Mouse (Mus musculus) midbrain, embryonic 14.5 days (tissue): ENCODE results near the gene Manea. TPM values are rescaled to one million over a fixed set of nuclear protein-coding genes. Genes with fewer than 3 reads are reported as not detected.
"Not testable (repeated sequence)": the region's sequence is repeated elsewhere in the genome, so short reads cannot be mapped to it uniquely, and the experiment has no call there.

Experiments used
- ATAC-seq: fragments of 200-750 bp; cut with Nextera tagmentation; 2 replicates; pipeline ENCODE4 v1.8.0; 2017; ENCODE audit warnings: moderate number of reproducible peaks, moderate library complexity; ENCODE audit not compliant: low FRiP score, low TSS enrichment
- DNase-seq: peaks from one replicate; pipeline ENCODE4 v3.0.0-alpha.2; 2015
- H3K27ac ChIP-seq: fragments of 300-500 bp; sonication (generic); replicated peaks from 2 replicates; pipeline ENCODE4 v1.5.1; 2014; ENCODE audit warnings: mild to moderate bottlenecking, low read depth, low read length, moderate library complexity
- H3K27me3 ChIP-seq: fragments of 300-500 bp; sonication (generic); 2 replicates; pipeline ENCODE4 v1.6.1; 2014; ENCODE audit warnings: low read length, control low read depth, mixed read lengths; ENCODE audit not compliant: control insufficient read depth, insufficient read depth
- H3K36me3 ChIP-seq: fragments of 300-500 bp; sonication (generic); 2 replicates; pipeline ENCODE4 v1.6.1; 2014; ENCODE audit warnings: low read length, control low read depth; ENCODE audit not compliant: control insufficient read depth, insufficient read depth
- H3K4me1 ChIP-seq: fragments of 300-500 bp; sonication (generic); 2 replicates; pipeline ENCODE4 v1.6.1; 2014; ENCODE audit warnings: mild to moderate bottlenecking, antibody characterized with exemption, low read length, control low read depth; ENCODE audit not compliant: control insufficient read depth, insufficient read depth
- H3K4me2 ChIP-seq: fragments of 300-500 bp; sonication (generic); 2 replicates; pipeline ENCODE4 v1.6.1; 2014; ENCODE audit warnings: mild to moderate bottlenecking, low read length, moderate library complexity
- H3K4me3 ChIP-seq: fragments of 300-500 bp; sonication (generic); replicated peaks from 2 replicates; pipeline ENCODE4 v1.5.1; 2014; ENCODE audit warnings: low read depth, low read length
- H3K9ac ChIP-seq: fragments of 300-500 bp; sonication (generic); replicated peaks from 2 replicates; pipeline ENCODE4 v1.6.1; 2014; ENCODE audit warnings: mild to moderate bottlenecking, low read length, moderate library complexity
- H3K9me3 ChIP-seq: fragments of 300-500 bp; sonication (generic); 2 replicates; pipeline ENCODE4 v1.6.1; 2016; ENCODE audit warnings: low read length, control low read depth, mixed read lengths; ENCODE audit not compliant: control insufficient read depth
- WGBS: fragments of 180-500 bp; shearing (Covaris S2); extraction: QIAGEN DNeasy Blood & Tissue Kit; methylation state at CpG from one replicate; pipeline ENCODE4 v1.1.7; 2014; 5-methylcytosine and 5-hydroxymethylcytosine counted together
- polyA plus RNA-seq: library from polyadenylated mRNA; unstranded; fragments of >200 nt; fragmentation: Nextera tagmentation; extraction: Ambion mirVana; gene quantifications from 2 replicates; pipeline ENCODE4 v1.2.1, GENCODE M21; 2014

Gene Manea
- polyA plus RNA-seq, 1 experiment from 2014 or later: 19.9 TPM

- Histone ChIP-seq H3K9me3 (no peaks in the 10 kb centered on the region), H3K27ac (no peak overlapping the region), H3K27me3 (no peaks in the 10 kb centered on the region), H3K4me2 (no peak overlapping the region), H3K9ac (no peak overlapping the region), H3K36me3 (0 out of 2 replicates have a peak, but pooled peaks cover 4% of the 10 kb centered on the region), H3K4me1 (no peaks in the 10 kb centered on the region), H3K4me3 (no peak overlapping the region)
- no peak for DNase-seq
- 96% methylated on average over 5 of the region's 5 CpGs for WGBS
- no peak for ATAC-seq
Observed at GRCm38 (mm10) chr4:26336563-26336962, 10.1 kb downstream of the Manea start.

GRCm38 (mm10) chr4:26304731-26305130 lies 42.0 kb downstream of the Manea start:
- not testable (repeated sequence) for H3K9ac ChIP-seq, ATAC-seq, DNase-seq, H3K9me3 ChIP-seq, H3K27me3 ChIP-seq, H3K36me3 ChIP-seq, H3K4me2 ChIP-seq, H3K4me3 ChIP-seq, H3K27ac ChIP-seq, H3K4me1 ChIP-seq
- 95% methylated on average over 1 of the region's 1 CpGs for WGBS

- whole genome bisulfite sequencing: 64% methylated on average over 1 of the region's 1 CpGs
- Histone ChIP-seq H3K4me2 (no peak overlapping the region), H3K27me3 (no peaks in the 10 kb centered on the region), H3K9ac (no peak overlapping the region), H3K4me3 (no peak overlapping the region), H3K4me1 (no peaks in the 10 kb centered on the region), H3K27ac (no peak overlapping the region), H3K36me3 (no peaks in the 10 kb centered on the region), H3K9me3 (no peaks in the 10 kb centered on the region)
- no peak for DNase-seq
- no peak for ATAC-seq
Observed at GRCm38 (mm10) chr4:26277112-26277716, 69.5 kb downstream of the Manea start.

GRCm38 (mm10) chr4:26276264-26276663 lies 70.4 kb downstream of the Manea start:
- ATAC-seq (no peak), DNase-seq (peak; percentile 60)

GRCm38 (mm10) chr4:26275769-26276168 lies 70.9 kb downstream of the Manea start:
- Histone ChIP-seq H3K36me3 (no peaks in the 10 kb centered on the region), H3K27ac (0 out of 2 replicates have a peak overlapping the region, but pooled peaks have one; percentile 2), H3K4me2 (no peak overlapping the region), H3K4me1 (no peaks in the 10 kb centered on the region), H3K27me3 (no peaks in the 10 kb centered on the region), H3K9me3 (no peaks in the 10 kb centered on the region), H3K9ac (no peak overlapping the region), H3K4me3 (no peak overlapping the region)
- DNase-seq (peak; percentile 4), ATAC-seq (0 out of 2 replicates have a peak, but pooled peaks have one; percentile 20)
- 66% methylated on average over 2 of the region's 2 CpGs for WGBS

More at GRCm38 (mm10) chr4:26276264-26276663, 70.4 kb downstream of the Manea start:
- Histone ChIP-seq H3K9ac (no peak overlapping the region), H3K4me1 (no peaks in the 10 kb centered on the region), H3K4me2 (no peak overlapping the region), H3K27me3 (no peaks in the 10 kb centered on the region), H3K9me3 (no peaks in the 10 kb centered on the region), H3K27ac (no peak overlapping the region), H3K36me3 (no peaks in the 10 kb centered on the region), H3K4me3 (no peak overlapping the region)
